Mouse (Mus musculus): ENCODE results near the gene Cyb5b. TPM values are rescaled to one million over a fixed set of nuclear protein-coding genes. Genes with fewer than 3 reads are reported as not detected.

Gene Cyb5b
- polyA plus RNA-seq, 1 experiment = 95.0 TPM

DNA sequence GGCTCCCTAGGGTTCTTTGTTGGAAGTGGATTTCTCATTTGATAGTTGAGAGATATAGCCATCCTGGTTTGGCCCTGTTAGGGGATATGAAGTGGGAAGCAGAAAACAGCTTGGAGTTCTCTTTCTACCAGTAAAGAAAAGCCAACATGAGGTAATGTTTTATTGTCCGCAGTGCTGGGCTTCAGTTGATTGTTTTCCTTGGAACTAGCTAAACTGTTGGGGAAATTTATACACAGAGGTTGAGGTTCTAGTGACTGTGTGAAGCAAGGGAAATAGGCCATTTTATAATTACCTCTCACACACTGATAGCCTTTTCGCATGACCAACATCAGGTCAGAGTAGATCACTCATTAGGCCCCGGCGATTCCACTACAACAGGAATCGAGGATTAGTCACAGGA lies 37.2 kb downstream of the Cyb5b start:
- H3K27ac ChIP-seq (ENCODE audit: insufficient read depth, low read length) = no peak overlapping the region
- H3K4me1 ChIP-seq (ENCODE audit: control insufficient read depth, insufficient read depth, low read length) = no peaks in the 10 kb centered on the region
- TF ChIP-seq POLR2A (IDR thresholded peaks at IDR 0.05; ENCODE audit: low read depth, low read length) = no peak
- TF ChIP-seq CTCF (IDR thresholded peaks at IDR 0.05; ENCODE audit: borderline replicate concordance, insufficient read depth, low read length) = no peak
- no peak overlapping the region for H3K4me3 ChIP-seq (ENCODE audit: insufficient read depth, low read length)

DNA sequence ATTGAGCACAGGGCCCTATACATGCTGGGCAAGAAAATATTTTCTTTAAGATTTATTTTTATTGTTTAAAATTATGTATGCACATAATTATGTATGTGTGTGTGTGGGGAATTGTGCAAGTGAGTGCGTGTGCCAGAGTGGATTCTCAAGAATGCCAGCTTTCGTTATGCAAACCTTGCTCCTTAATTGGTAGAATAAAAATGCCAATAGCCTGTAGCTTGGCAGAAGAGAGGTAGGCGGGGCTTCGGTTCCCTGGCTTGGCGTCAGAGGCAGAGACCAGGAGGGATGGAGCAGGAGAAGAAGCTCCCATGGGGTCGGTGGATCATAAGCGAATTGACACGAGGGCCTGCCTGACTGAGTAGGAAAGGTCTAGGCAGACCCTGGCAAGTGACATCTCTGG lies 42.2 kb downstream of the Cyb5b start:
- Histone ChIP-seq H3K4me3 (ENCODE audit: insufficient read depth, low read length) (no peak overlapping the region), H3K27ac (ENCODE audit: insufficient read depth, low read length) (no peak overlapping the region), H3K4me1 (ENCODE audit: control insufficient read depth, insufficient read depth, low read length) (no peaks in the 10 kb centered on the region)
- no peak for TF ChIP-seq CTCF (IDR thresholded peaks at IDR 0.05; ENCODE audit: borderline replicate concordance, insufficient read depth, low read length)
- no peak for TF ChIP-seq POLR2A (IDR thresholded peaks at IDR 0.05; ENCODE audit: low read depth, low read length)

DNA sequence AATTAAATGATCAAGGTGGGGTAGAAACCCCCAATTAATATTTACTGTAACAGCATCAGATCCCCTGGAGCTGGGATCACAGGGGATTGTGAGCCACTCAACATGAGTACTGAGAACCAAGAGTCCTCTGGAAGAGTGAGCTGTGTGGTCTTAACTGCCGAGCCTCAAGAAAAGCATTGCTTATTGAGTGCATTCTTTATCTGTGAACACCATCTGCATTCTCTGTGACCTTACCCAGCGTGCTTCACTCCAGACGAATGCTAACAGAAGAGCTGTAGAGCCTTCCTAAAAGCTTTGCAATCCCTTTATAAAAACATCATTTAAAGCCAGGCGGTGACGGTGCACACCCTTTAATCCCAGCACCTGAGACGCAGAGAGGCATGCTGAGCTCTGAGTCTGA lies 42.9 kb downstream of the Cyb5b start:
- H3K4me1 ChIP-seq (ENCODE audit: control insufficient read depth, insufficient read depth, low read length) = peaks cover 4% of the 10 kb centered on the region; the same call in 1 of the 2 replicates
- H3K4me3 ChIP-seq (ENCODE audit: insufficient read depth, low read length) = no peak overlapping the region
- TF ChIP-seq POLR2A (IDR thresholded peaks at IDR 0.05; ENCODE audit: low read depth, low read length) (no peak), CTCF (IDR thresholded peaks at IDR 0.05; ENCODE audit: borderline replicate concordance, insufficient read depth, low read length) (no peak)
- H3K27ac ChIP-seq (ENCODE audit: insufficient read depth, low read length) = no peak overlapping the region

DNA sequence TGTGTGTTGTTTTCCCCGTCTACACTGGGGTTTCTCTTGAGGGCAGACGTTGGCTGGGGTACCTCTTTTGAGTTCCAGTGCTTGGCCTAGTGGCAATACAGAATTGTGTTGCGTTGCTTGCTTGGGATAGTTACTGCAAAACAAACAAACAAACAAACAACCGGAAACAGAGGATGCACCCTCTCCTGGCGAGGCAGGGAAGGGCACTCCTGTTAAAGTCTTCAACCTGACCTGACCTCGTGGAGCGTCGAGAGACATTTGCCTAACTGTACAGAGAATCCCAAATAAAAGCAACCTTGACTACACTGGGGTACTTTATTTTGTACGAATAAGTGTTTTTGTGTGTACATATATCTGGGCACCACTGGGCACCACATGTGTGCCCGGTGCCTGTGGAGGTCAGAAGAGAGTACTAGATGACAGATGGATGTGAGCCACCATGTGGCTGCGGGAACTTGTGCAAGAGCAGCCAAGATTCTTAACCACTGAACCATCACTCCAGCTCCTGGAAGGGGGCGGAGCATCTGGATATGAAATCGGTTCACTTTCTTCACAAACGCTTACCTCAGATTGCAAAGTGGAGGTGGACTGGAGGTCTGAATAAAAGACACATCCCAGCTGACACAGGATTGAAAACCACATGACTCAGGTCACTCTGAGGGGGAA lies 44.5 kb downstream of the Cyb5b start:
- Histone ChIP-seq H3K27ac (ENCODE audit: insufficient read depth, low read length) (no peak overlapping the region), H3K4me3 (ENCODE audit: insufficient read depth, low read length) (no peak overlapping the region), H3K4me1 (ENCODE audit: control insufficient read depth, insufficient read depth, low read length) (peaks cover 7% of the 10 kb centered on the region; the same call in 1 of the 2 replicates)
- TF ChIP-seq CTCF (IDR thresholded peaks at IDR 0.05; ENCODE audit: borderline replicate concordance, insufficient read depth, low read length) (no peak), POLR2A (IDR thresholded peaks at IDR 0.05; ENCODE audit: low read depth, low read length) (no peak)

DNA sequence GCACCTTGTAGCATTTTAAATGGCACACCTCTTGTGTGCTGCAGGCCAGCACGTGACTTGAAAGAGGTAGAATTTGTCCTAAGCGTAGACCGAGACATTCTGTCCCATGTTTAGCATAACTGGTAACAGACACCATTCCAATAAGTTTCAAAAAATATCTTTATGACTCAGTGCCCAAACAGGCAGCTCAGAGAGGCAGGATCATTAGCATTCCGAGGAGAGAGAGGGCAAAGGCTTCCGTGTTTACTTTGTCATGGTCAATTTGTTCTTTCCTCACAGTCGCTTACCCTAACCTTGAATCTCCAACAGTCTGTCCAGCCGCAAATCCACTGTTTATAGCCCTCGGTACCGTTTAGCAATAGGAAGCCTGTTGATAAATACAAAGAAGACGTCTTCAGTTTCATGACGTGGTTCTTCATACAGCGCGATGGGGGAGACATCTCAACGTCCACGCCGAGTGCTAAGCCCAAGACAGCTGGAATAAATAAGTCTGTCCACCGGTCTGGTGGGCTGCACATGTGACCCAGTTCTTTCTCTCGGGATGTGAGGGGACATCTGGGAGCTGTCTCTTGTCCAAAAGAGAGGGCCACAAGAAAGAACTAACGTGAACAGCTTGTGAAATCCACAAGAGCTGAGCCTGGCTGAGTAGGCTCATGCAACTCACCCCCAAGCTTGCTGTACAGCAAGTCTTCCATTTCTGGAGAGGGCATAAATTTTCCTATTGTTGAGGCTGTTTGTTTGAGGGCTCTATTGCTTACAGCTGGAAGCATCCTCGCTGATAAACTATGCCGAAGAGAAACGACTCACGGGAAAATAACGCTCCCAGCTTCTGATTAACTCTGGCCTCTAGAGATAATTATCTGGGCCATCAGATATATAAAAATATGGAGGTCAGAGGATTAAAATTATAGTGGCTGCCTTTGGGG lies 47.7 kb downstream of the Cyb5b start:
- Histone ChIP-seq H3K4me1 (ENCODE audit: control insufficient read depth, insufficient read depth, low read length) (peaks cover 7% of the 10 kb centered on the region; the same call in 1 of the 2 replicates), H3K27ac (ENCODE audit: insufficient read depth, low read length) (peak overlapping the region; percentile 89), H3K4me3 (ENCODE audit: insufficient read depth, low read length) (no peak overlapping the region)
- TF ChIP-seq POLR2A (IDR thresholded peaks at IDR 0.05; ENCODE audit: low read depth, low read length) (no peak), CTCF (IDR thresholded peaks at IDR 0.05; ENCODE audit: borderline replicate concordance, insufficient read depth, low read length) (no peak)

DNA sequence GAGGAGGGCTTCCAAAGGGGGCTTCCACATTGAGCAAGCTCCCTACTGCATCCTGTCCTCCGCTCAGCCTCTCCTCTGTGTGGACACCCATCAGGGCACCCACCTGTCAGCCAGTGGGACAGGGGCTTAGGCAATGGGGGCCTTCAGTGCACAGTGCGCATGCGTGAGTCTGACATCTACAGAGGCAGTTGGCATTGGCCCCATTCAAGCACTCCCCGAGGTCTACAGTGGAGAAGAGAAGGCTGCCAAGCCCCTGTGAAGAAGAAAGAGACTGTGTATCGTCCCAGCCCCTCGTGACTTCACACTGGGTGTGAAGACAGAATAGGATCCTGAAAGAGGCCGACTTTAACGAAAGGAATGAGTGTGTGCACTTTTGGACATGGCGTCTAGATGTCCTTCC lies 54.7 kb downstream of the Cyb5b start:
- H3K4me1 ChIP-seq (ENCODE audit: control insufficient read depth, insufficient read depth, low read length) = peaks cover 5% of the 10 kb centered on the region; the same call in 1 of the 2 replicates
- peak overlapping the region; percentile 36 for H3K27ac ChIP-seq (ENCODE audit: insufficient read depth, low read length)
- H3K4me3 ChIP-seq (ENCODE audit: insufficient read depth, low read length) = no peak overlapping the region
- TF ChIP-seq CTCF (IDR thresholded peaks at IDR 0.05; ENCODE audit: borderline replicate concordance, insufficient read depth, low read length) (no peak), POLR2A (IDR thresholded peaks at IDR 0.05; ENCODE audit: low read depth, low read length) (no peak)

DNA sequence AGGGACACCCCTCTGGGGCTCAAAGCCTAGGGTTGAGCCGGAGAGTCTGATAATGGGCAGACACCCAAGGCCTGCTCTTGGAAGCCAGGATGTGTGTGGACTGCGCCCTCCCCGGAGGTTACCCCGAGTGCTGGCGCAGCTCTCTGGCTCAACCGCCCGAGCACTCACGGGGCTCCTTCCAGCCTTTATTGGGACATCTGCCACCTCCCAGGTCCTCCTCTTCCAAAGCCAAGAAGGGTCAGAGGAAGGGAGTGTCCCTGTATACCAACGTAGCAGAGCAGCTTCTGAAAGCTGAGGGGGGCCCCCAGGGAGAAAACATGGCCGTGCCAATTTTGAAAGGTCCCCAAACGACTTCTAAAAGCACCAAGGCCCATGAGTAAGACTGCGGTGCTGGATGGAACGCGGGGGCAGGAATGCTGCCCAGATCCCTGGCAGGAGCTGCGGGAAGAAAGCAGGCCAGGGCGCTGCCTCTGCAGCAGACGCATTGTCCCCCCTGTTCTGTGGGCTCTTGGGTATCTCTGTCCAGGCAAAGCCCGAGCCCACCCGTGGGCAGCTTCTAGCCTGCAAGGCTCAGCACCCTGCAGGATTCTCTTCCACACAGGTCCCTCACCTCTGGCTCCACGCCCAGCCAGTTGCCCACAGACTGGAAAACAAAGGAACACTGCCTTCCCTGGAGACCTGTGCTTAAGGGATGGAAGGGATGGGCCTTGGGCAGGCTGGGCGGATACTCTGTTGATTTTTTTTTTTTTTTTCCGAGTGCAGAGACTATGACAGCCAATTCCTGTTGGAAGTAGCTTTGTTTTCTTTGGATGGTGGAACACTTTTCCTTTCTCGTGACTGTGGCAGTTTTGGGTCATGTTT lies 55.5 kb downstream of the Cyb5b start:
- Histone ChIP-seq H3K4me1 (ENCODE audit: control insufficient read depth, insufficient read depth, low read length) (peaks cover 8% of the 10 kb centered on the region; the same call in 1 of the 2 replicates), H3K4me3 (ENCODE audit: insufficient read depth, low read length) (no peak overlapping the region), H3K27ac (ENCODE audit: insufficient read depth, low read length) (peak overlapping the region; percentile 82)
- no peak for TF ChIP-seq POLR2A (IDR thresholded peaks at IDR 0.05; ENCODE audit: low read depth, low read length)
- no peak for TF ChIP-seq CTCF (IDR thresholded peaks at IDR 0.05; ENCODE audit: borderline replicate concordance, insufficient read depth, low read length)

DNA sequence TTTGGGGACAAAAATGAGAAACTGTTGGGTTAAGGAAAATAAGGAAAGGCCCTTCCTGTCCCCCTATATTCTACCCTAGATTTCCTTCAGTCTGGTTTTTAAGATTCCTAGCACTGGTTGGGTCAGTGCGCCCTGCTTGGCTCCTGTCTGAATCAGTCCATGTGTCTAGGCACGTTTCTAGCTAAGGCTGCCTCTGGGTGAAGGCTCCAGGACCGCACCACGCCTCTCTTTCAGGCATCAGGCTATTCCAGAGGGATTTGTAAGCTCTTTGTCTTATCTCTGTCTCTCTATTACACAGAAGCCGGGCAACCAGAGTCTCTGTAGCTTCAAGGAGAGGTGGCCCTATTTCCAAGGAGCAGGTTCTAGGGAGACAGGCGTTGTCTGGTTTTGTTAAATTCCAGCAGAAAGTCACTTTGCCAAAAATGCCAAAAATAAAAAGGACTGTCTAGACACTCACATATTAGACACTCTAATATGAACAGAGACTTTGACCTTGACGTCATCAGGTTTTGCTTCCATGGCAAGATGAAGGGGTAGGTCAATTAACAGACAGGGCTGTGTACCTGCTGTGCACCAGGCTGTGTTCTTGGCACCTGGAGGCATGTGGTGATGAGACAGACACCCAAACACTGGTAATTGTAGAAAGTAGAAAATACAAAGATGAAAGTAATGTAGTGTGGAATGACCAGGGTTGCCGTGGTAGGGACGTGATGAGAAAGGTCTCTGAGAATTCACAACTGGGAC lies 56.5 kb downstream of the Cyb5b start:
- TF ChIP-seq CTCF (IDR thresholded peaks at IDR 0.05; ENCODE audit: borderline replicate concordance, insufficient read depth, low read length) = no peak
- no peak for TF ChIP-seq POLR2A (IDR thresholded peaks at IDR 0.05; ENCODE audit: low read depth, low read length)
- Histone ChIP-seq H3K4me1 (ENCODE audit: control insufficient read depth, insufficient read depth, low read length) (peaks cover 8% of the 10 kb centered on the region; the same call in 1 of the 2 replicates), H3K27ac (ENCODE audit: insufficient read depth, low read length) (peak overlapping the region; percentile 82), H3K4me3 (ENCODE audit: insufficient read depth, low read length) (no peak overlapping the region)

DNA sequence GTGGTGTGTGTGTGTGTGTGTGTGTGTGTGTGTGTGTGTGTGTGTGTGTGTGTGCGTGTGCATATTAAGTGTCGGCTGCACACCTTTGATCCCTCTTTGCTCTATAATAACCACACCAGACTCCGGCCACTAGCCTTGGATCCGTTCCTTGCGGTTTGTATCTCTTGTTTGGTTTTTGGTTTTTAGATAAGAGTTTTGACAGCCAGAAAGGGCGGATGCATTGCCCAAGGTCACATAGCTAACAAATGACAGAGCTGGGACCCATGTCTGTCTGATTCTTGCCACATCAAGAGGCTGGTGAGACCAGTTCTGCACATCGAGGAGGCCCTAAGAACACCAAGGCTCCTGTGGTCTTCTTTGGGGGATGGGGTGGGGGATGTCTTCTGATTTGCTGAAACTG lies 58.7 kb downstream of the Cyb5b start:
- no peak overlapping the region for H3K27ac ChIP-seq (ENCODE audit: insufficient read depth, low read length)
- peaks cover 8% of the 10 kb centered on the region; the same call in 1 of the 2 replicates for H3K4me1 ChIP-seq (ENCODE audit: control insufficient read depth, insufficient read depth, low read length)
- no peak overlapping the region for H3K4me3 ChIP-seq (ENCODE audit: insufficient read depth, low read length)
- TF ChIP-seq CTCF (IDR thresholded peaks at IDR 0.05; ENCODE audit: borderline replicate concordance, insufficient read depth, low read length) (no peak), POLR2A (IDR thresholded peaks at IDR 0.05; ENCODE audit: low read depth, low read length) (no peak)

Measured in embryonic fibroblast, embryonic 13.5 days (primary cell).